Mouse (Mus musculus): ENCODE data around the gene Vmn1r88.

Vmn1r88 gene

GRCm38 (mm10) chr7:13159268-13159667 is at the start of gene Vmn1r88:
Gene Vmn1r88, plus strand, starts transcription at chr7:13159568.
- no peak for DNase-seq (ENCODE audit: low spot score)

GRCm38 (mm10) chr7:13119817-13120216 is 39.6 kb upstream of the Vmn1r88 start, which contains the start of gene Vmn1r86:
Gene Vmn1r86, minus strand, starts transcription at chr7:13119917.
- no peak for DNase-seq (ENCODE audit: low spot score)

GRCm38 (mm10) chr7:13123554-13124153 is 35.7 kb upstream of the Vmn1r88 start:
- DNase-seq (ENCODE audit: low spot score), result peak; percentile 3

GRCm38 (mm10) chr7:13131856-13132255 is 27.5 kb upstream of the Vmn1r88 start:
- DNase-seq (ENCODE audit: low spot score), result no peak

- DNase-seq (ENCODE audit: low spot score), result no peak
Observed at GRCm38 (mm10) chr7:13137340-13137739, 22.0 kb upstream of the Vmn1r88 start.

- no peak for DNase-seq (ENCODE audit: low spot score)
Observed at GRCm38 (mm10) chr7:13140057-13140456, 19.3 kb upstream of the Vmn1r88 start, which contains the start of gene Vmn1r87. Gene Vmn1r87, minus strand, starts transcription at chr7:13140157.

GRCm38 (mm10) chr7:13212720-13213119 is 53.4 kb downstream of the Vmn1r88 start, which contains the start of gene Vmn1r89:
Gene Vmn1r89, plus strand, starts transcription at chr7:13213020.
- no peak for DNase-seq (ENCODE audit: low spot score)
